Mouse (Mus musculus): ENCODE measurements around the gene Fyb.

GRCm38 (mm10) chr15:6600314-6600713 is 77.7 kb downstream of the Fyb start:
- no peak for TF ChIP-seq CTCF (IDR thresholded peaks at IDR 0.05; ENCODE audit: control insufficient read depth, insufficient read depth, insufficient read length)
- TF ChIP-seq CEBPB (IDR thresholded peaks at IDR 0.05; ENCODE audit: low read depth) = no peak
- TF ChIP-seq FOSL1 (IDR thresholded peaks at IDR 0.05; ENCODE audit: insufficient read depth, low read length, poor library complexity, severe bottlenecking) = no peak
- TF ChIP-seq MAX (IDR thresholded peaks at IDR 0.05) = no peak
- TF ChIP-seq USF1 (IDR thresholded peaks at IDR 0.05; ENCODE audit: low read depth) = no peak
